Mouse (Mus musculus) heart, postnatal 0 days (tissue): ENCODE data around the gene Rho. TPM values are rescaled to one million over a fixed set of nuclear protein-coding genes. Genes with fewer than 3 reads are reported as not detected.

Experiments
- ATAC-seq: fragments of 200-750 bp; cut with Nextera tagmentation; 2 replicates; pipeline ENCODE4 v1.8.0; 2017; ENCODE audit warnings: low read depth, moderate number of reproducible peaks, moderate library complexity; ENCODE audit not compliant: insufficient read depth
- DNase-seq: peaks from one replicate; pipeline ENCODE4 v3.0.0-alpha.2; 2016; ENCODE audit warnings: low spot score
- H3K27ac ChIP-seq: fragments of 300-500 bp; sonication (generic); 2 replicates; pipeline ENCODE4 v1.5.1; 2014; ENCODE audit warnings: low read depth, mild to moderate bottlenecking
- H3K27me3 ChIP-seq: fragments of 300-500 bp; sonication (generic); 2 replicates; pipeline ENCODE4 v1.6.1; 2014; ENCODE audit warnings: low read length, mixed read lengths; ENCODE audit not compliant: control insufficient read depth, insufficient read depth
- H3K36me3 ChIP-seq: fragments of 300-500 bp; sonication (generic); replicated peaks from 2 replicates; pipeline ENCODE4 v1.6.1; 2014; ENCODE audit warnings: low read length, mixed read lengths; ENCODE audit not compliant: control insufficient read depth, insufficient read depth
- H3K4me1 ChIP-seq: fragments of 300-500 bp; sonication (generic); 2 replicates; pipeline ENCODE4 v1.6.1; 2014; ENCODE audit warnings: antibody characterized with exemption; ENCODE audit not compliant: control insufficient read depth, insufficient read depth
- H3K4me2 ChIP-seq: fragments of 300-500 bp; sonication (generic); 2 replicates; pipeline ENCODE4 v1.6.1; 2014; ENCODE audit warnings: low read depth, mild to moderate bottlenecking, low read length, moderate library complexity
- H3K4me3 ChIP-seq: fragments of 300-500 bp; sonication (generic); 2 replicates; pipeline ENCODE4 v1.5.1; 2014; ENCODE audit warnings: low read depth, low read length
- H3K9ac ChIP-seq: fragments of 300-500 bp; sonication (generic); replicated peaks from 2 replicates; pipeline ENCODE4 v1.6.1; 2014; ENCODE audit warnings: low read depth, low read length, mixed read lengths
- H3K9me3 ChIP-seq: fragments of 300-500 bp; sonication (generic); replicated peaks from 2 replicates; pipeline ENCODE4 v1.6.1; 2016; ENCODE audit warnings: low read length; ENCODE audit not compliant: control insufficient read depth
- CTCF ChIP-seq: IDR thresholded peaks from 2 replicates; pipeline ENCODE4 v1.5.1; 2016; ENCODE audit warnings: antibody characterized with exemption, control low read depth, low read depth
- EP300 ChIP-seq: IDR thresholded peaks from 2 replicates; pipeline ENCODE4 v1.6.1; 2016; ENCODE audit warnings: antibody characterized with exemption, low read depth
- WGBS: fragments of 180-500 bp; shearing (Covaris S2); extraction: QIAGEN DNeasy Blood & Tissue Kit; methylation state at CpG from one replicate; pipeline ENCODE4 v1.1.7; 2014; 5-methylcytosine and 5-hydroxymethylcytosine counted together
- polyA plus RNA-seq: library from polyadenylated mRNA; unstranded; fragments of >200 nt; fragmentation: Nextera tagmentation; extraction: Ambion mirVana; gene quantifications from 2 replicates; pipeline ENCODE4 v1.2.1, GENCODE M21; 2015
- total RNA-seq: library from RNA; depleted of rRNA; stranded (reverse); fragments of >200 nt; gene quantifications from 2 replicates; pipeline ENCODE4 v1.2.3, GENCODE M21; 2014; ENCODE audit warnings: low replicate concordance; rRNA removed

Rho gene
- total RNA-seq (1.3 TPM in 1 of 2 replicates, not detected in the other), polyA plus RNA-seq (0.04 TPM in 1 of 2 replicates, not detected in the other)

- WGBS = 86% methylated on average over 14 of the region's 14 CpGs
- TF ChIP-seq CTCF (no peak), EP300 (no peak)
- no peaks in the 10 kb centered on the region for H3K36me3 ChIP-seq
- no peak for DNase-seq
- peaks cover 8% of the 10 kb centered on the region; the same call in 1 of the 2 replicates for H3K4me1 ChIP-seq
- no peak within 1 kb of the TSS for H3K27ac ChIP-seq
- no peak within 1 kb of the TSS for H3K4me3 ChIP-seq
- no peak within 1 kb of the TSS for H3K9ac ChIP-seq
- no peaks in the 10 kb centered on the region for H3K27me3 ChIP-seq
- H3K9me3 ChIP-seq = no peaks in the 10 kb centered on the region
- no peak within 1 kb of the TSS for H3K4me2 ChIP-seq
- no peak for ATAC-seq
These were observed at the start of gene Rho for GRCm38 (mm10) chr6:115931639-115932038. TSS of gene Rho (plus strand) at chr6:115931748.

GRCm38 (mm10) chr6:115884018-115884417, 47.5 kb upstream of the Rho start:
- peak; percentile 12; the same call in 1 of the 2 replicates for ATAC-seq
- TF ChIP-seq CTCF (no peak), EP300 (0 out of 2 replicates have a peak, but pooled peaks have one; percentile 25)
- peak overlapping the region; percentile 35; the same call in 1 of the 2 replicates for H3K27ac ChIP-seq
- no peak overlapping the region for H3K4me2 ChIP-seq
- no peaks in the 10 kb centered on the region for H3K4me1 ChIP-seq
- DNase-seq = no peak
- H3K9ac ChIP-seq = no peak overlapping the region
- peaks cover 23% of the 10 kb centered on the region for H3K36me3 ChIP-seq
- no peaks in the 10 kb centered on the region for H3K27me3 ChIP-seq
- no peak overlapping the region for H3K4me3 ChIP-seq
- H3K9me3 ChIP-seq = no peaks in the 10 kb centered on the region; the same call in 1 of the 2 replicates

GRCm38 (mm10) chr6:115886894-115887293, 44.7 kb upstream of the Rho start:
- Histone ChIP-seq H3K4me3 (no peak overlapping the region), H3K9me3 (no peaks in the 10 kb centered on the region; the same call in 1 of the 2 replicates), H3K4me1 (peaks cover 7% of the 10 kb centered on the region; the same call in 1 of the 2 replicates), H3K36me3 (peaks cover 23% of the 10 kb centered on the region), H3K27ac (no peak overlapping the region), H3K4me2 (no peak overlapping the region), H3K9ac (no peak overlapping the region), H3K27me3 (no peaks in the 10 kb centered on the region)
- 64% methylated on average over 4 of the region's 4 CpGs for WGBS
- DNase-seq (no peak), ATAC-seq (no peak)
- TF ChIP-seq CTCF (no peak), EP300 (no peak)

- H3K9me3 ChIP-seq = no peaks in the 10 kb centered on the region; the same call in 1 of the 2 replicates
- ATAC-seq (no peak), DNase-seq (no peak)
- no peak overlapping the region for H3K27ac ChIP-seq
- no peaks in the 10 kb centered on the region for H3K27me3 ChIP-seq
- H3K4me2 ChIP-seq = no peak overlapping the region
- 100% methylated on average over 3 of the region's 3 CpGs for WGBS
- H3K4me3 ChIP-seq = no peak overlapping the region
- H3K36me3 ChIP-seq = peaks cover 27% of the 10 kb centered on the region
- peaks cover 7% of the 10 kb centered on the region; the same call in 1 of the 2 replicates for H3K4me1 ChIP-seq
- H3K9ac ChIP-seq = no peak overlapping the region
- TF ChIP-seq EP300 (no peak), CTCF (peak; percentile 42)
These were observed 43.3 kb upstream of the Rho start for GRCm38 (mm10) chr6:115888296-115888695.

- ATAC-seq = no peak
- Histone ChIP-seq H3K27me3 (no peaks in the 10 kb centered on the region), H3K4me1 (peaks cover 7% of the 10 kb centered on the region; the same call in 1 of the 2 replicates), H3K36me3 (peaks cover 40% of the 10 kb centered on the region), H3K27ac (0 out of 2 replicates have a peak overlapping the region, but pooled peaks have one; percentile 30), H3K9me3 (no peaks in the 10 kb centered on the region; the same call in 1 of the 2 replicates), H3K4me2 (no peak overlapping the region), H3K4me3 (no peak overlapping the region), H3K9ac (no peak overlapping the region)
- WGBS = 59% methylated on average over 8 of the region's 8 CpGs
- TF ChIP-seq CTCF (no peak), EP300 (no peak)
- DNase-seq = no peak
These were observed 40.9 kb upstream of the Rho start for GRCm38 (mm10) chr6:115890601-115891000.

GRCm38 (mm10) chr6:115891061-115891460, 40.5 kb upstream of the Rho start:
- Histone ChIP-seq H3K27me3 (no peaks in the 10 kb centered on the region), H3K4me3 (no peak overlapping the region), H3K27ac (no peak overlapping the region), H3K9me3 (no peaks in the 10 kb centered on the region; the same call in 1 of the 2 replicates), H3K4me1 (peaks cover 7% of the 10 kb centered on the region; the same call in 1 of the 2 replicates), H3K36me3 (peaks cover 43% of the 10 kb centered on the region), H3K9ac (no peak overlapping the region), H3K4me2 (no peak overlapping the region)
- ATAC-seq = 0 out of 2 replicates have a peak, but pooled peaks have one; percentile 14
- TF ChIP-seq CTCF = no peak
- TF ChIP-seq EP300 = no peak
- no peak for DNase-seq
- WGBS = 61% methylated on average over 6 of the region's 6 CpGs
